Mouse (Mus musculus) neutrophil, adult 65 days (primary cell): ENCODE results near the gene Slc25a11. TPM values are rescaled to one million over a fixed set of nuclear protein-coding genes. Genes with fewer than 3 reads are reported as not detected.

Experiments used
- total RNA-seq: library from RNA; stranded (reverse); gene quantifications from 2 replicates; pipeline ENCODE4 v1.2.4, GENCODE M21; 2023

The Slc25a11 gene
- total RNA-seq, result 80.8 and 90.9 TPM in 2 replicates

GRCm38 (mm10) chr11:70646691-70647650 is at the start of gene Slc25a11, which contains the start of gene Rnf167:
Gene Slc25a11, minus strand, starts transcription at chr11:70647479.
Gene Rnf167, plus strand, starts transcription at chr11:70647235.

DNA sequence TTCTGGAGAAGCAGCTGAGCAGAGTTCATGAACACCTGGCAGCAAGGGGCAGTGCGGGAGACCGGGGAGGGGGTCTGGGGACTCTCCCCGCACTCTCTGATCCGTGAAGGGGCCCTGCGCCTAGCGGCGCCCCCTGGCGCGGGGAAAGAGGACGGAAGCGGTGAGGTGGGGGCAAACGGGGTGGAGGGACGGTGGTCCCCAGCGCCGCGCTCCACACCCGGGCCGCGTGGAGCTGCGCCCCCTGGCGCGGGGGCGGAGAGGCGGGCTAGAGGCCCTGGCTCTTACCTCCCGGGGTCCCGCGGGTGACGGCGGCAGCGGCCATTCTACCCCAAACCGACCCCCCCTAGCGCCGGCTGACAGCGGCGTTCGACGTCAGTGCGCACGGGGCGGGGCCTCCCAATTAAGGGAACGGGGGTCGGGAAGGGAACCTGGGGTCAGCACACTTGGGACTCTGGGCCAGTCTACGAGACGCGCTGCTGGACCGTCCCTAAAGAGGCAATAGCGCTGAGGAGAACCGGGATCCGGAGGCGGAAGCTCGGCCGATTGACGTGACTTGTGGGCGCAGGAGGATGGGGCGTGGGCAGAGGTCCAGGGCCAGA is 40.4 kb upstream of the Slc25a11 start, which contains the start of gene Camta2:
Camta2 (minus strand) TSS at position 505 of the 599 bp plus-strand sequence.

DNA sequence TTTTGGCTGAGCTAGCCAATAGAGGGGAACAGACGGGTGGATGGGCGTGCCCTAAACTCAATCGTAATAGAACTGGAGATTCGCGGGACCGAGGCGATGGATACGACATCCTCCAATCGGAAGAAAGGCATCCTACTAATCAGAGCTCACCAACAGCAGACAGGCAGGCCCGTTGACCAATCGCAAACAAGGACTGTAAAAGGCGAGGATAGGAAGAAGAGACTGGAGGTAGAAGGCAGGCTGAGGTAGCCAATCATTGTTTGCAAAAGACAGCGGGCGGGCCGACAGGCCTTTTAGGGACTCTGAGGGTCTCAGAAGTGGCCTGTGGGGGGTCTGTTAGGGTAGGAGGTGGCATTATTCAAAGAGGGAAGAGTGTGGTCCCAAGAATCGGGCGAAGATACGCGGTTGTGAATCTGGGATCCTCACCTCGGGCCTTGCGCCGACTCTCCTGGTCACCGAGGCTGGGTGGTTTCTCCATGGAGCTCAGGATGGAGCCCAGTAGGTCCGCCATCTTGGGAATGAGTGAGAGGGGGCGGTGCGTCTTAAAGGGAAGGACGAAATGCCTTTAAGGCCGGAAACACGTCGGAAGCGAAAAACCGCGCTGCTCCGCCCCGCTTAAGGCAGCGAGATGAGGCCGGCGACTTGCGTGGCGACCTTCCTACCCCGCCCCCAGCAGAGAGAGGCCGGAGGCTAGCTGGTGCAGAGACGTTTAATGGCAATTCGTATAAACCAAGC is 21.7 kb upstream of the Slc25a11 start, which contains the start of gene Spag7:
Spag7 (minus strand) TSS at position 646 of the 735 bp plus-strand sequence.

GRCm38 (mm10) chr11:70656964-70657363 is 9.7 kb upstream of the Slc25a11 start, which contains the start of gene Eno3:
Gene Eno3, plus strand, starts transcription at chr11:70657202.

GRCm38 (mm10) chr11:70654198-70654922 is 7.1 kb upstream of the Slc25a11 start, which contains the start of gene Pfn1:
Gene Pfn1, minus strand, starts transcription at chr11:70654644.

GRCm38 (mm10) chr11:70638714-70639278 is 8.5 kb downstream of the Slc25a11 start, which contains the start of gene Gp1ba:
Gene Gp1ba, plus strand, starts transcription at chr11:70639122.

DNA sequence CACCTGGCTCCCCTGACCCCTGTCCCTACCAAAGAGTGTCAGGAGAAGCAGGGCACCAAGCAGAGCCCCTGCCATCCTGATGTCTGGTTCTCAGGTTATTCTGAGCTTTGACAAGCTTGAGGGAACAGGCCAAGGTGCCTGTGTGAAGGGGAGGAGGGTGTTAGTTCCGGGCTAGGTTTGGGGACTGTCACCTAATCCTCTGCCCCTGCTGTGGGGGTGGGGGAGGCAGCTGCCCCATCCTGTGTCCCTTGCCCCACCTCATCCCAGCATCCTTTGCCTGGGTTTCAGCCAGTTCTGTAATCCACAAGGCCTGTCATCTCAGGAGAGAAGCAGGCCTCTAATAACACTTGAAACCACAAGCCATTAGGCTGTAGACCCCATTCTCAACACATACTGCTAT is 28.2 kb downstream of the Slc25a11 start, which contains the start of gene Chrne:
Chrne (minus strand) TSS at position 116 of the 400 bp plus-strand sequence.

DNA sequence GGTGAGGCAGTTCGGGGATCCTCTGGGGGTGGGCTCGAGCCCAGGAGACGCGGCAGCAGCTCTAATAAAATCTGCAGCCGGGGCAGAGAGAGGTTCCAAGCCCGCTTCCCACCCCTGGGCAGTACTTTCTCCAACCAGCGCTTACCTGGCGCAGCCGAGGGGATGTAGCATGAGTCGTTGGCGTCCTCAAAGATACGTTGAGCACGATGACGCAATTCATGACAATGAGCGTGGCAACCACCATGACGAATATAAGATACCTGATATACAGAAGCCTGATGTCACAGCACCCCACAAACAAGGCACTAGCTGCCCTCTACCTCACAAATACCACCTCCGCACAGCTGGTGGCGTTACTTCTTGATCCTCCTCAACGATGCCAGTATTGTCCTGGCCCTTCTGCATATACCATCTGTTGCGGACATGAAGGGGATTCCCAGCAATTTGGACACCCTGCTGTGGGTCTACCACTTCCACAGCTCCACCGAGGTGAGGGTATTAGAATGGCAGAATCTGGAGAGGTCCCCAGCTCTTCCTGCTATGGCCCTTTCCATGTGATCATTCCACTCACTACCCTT is 31.7 kb downstream of the Slc25a11 start, which contains the start of gene 4930544D05Rik:
4930544D05Rik (plus strand) TSS at position 333 of the 578 bp plus-strand sequence.

Other genes starting within 250 kb of the Slc25a11 start
- gene Pelp1, start 237.4 kb downstream of the Slc25a11 start, total RNA-seq, result 12.0 and 22.1 TPM in 2 replicates
- 950 and 1,080 TPM in 2 replicates for gene Arrb2, start 214.8 kb downstream of the Slc25a11 start, total RNA-seq
- 24.7 and 31.8 TPM in 2 replicates for gene Med11, start 195.6 kb downstream of the Slc25a11 start, total RNA-seq
- gene Zmynd15, start 188.0 kb downstream of the Slc25a11 start, total RNA-seq, result 0.61 and 0.66 TPM in 2 replicates
- gene Cxcl16, start 187.5 kb downstream of the Slc25a11 start, total RNA-seq, result 2.9 and 7.3 TPM in 2 replicates
- gene Tm4sf5, start 142.2 kb downstream of the Slc25a11 start, total RNA-seq, result not detected in 2 replicates
- gene Vmo1, start 132.9 kb downstream of the Slc25a11 start, total RNA-seq, result not detected in 2 replicates
- gene Gltpd2, start 128.3 kb downstream of the Slc25a11 start, total RNA-seq, result not detected in 2 replicates
- 85.9 and 94.4 TPM in 2 replicates for gene Psmb6, start 122.1 kb downstream of the Slc25a11 start, total RNA-seq
- not detected in 2 replicates for gene Gm40193, start 114.5 kb downstream of the Slc25a11 start, total RNA-seq
- 2.0 and 3.3 TPM in 2 replicates for gene Pld2, start 107.4 kb downstream of the Slc25a11 start, total RNA-seq
- 14.2 and 21.9 TPM in 2 replicates for gene Mink1, start 84.6 kb downstream of the Slc25a11 start, total RNA-seq
- not detected in 2 replicates for gene 4930544D05Rik, start 31.6 kb downstream of the Slc25a11 start, total RNA-seq
- gene Chrne, start 28.3 kb downstream of the Slc25a11 start, total RNA-seq, result 1.0 TPM in 1 of 2 replicates, not detected in the other
- gene Gp1ba, start 8.4 kb downstream of the Slc25a11 start, total RNA-seq, result 0.18 and 0.73 TPM in 2 replicates
- 139 and 152 TPM in 2 replicates for gene Rnf167, start 244 bp downstream of the Slc25a11 start, total RNA-seq
- gene Pfn1, start 7.2 kb upstream of the Slc25a11 start, total RNA-seq, result 1,990 and 2,032 TPM in 2 replicates
- 4.2 and 6.6 TPM in 2 replicates for gene Eno3, start 9.7 kb upstream of the Slc25a11 start, total RNA-seq
- gene Spag7, start 21.9 kb upstream of the Slc25a11 start, total RNA-seq, result 36.7 and 37.4 TPM in 2 replicates
- 55.4 and 60.4 TPM in 2 replicates for gene Camta2, start 40.6 kb upstream of the Slc25a11 start, total RNA-seq
- not detected in 2 replicates for gene Inca1, start 52.7 kb upstream of the Slc25a11 start, total RNA-seq
- 30.8 and 43.4 TPM in 2 replicates for gene Kif1c, start 53.1 kb upstream of the Slc25a11 start, total RNA-seq
- 0.25 and 0.28 TPM in 2 replicates for gene Zfp3, start 116.7 kb upstream of the Slc25a11 start, total RNA-seq
- gene Scimp, start 165.1 kb upstream of the Slc25a11 start, total RNA-seq, result not detected in 2 replicates
- gene Rabep1, start 197.3 kb upstream of the Slc25a11 start, total RNA-seq, result 10.5 and 15.3 TPM in 2 replicates